Mouse (Mus musculus): ENCODE results near the gene Cflar. TPM values are rescaled to one million over a fixed set of nuclear protein-coding genes. Genes with fewer than 3 reads are reported as not detected.

Gene Cflar
- total RNA-seq, 4 experiments from 2014 or later, result 31.3 to 39.7 (median 38.9) TPM

DNA sequence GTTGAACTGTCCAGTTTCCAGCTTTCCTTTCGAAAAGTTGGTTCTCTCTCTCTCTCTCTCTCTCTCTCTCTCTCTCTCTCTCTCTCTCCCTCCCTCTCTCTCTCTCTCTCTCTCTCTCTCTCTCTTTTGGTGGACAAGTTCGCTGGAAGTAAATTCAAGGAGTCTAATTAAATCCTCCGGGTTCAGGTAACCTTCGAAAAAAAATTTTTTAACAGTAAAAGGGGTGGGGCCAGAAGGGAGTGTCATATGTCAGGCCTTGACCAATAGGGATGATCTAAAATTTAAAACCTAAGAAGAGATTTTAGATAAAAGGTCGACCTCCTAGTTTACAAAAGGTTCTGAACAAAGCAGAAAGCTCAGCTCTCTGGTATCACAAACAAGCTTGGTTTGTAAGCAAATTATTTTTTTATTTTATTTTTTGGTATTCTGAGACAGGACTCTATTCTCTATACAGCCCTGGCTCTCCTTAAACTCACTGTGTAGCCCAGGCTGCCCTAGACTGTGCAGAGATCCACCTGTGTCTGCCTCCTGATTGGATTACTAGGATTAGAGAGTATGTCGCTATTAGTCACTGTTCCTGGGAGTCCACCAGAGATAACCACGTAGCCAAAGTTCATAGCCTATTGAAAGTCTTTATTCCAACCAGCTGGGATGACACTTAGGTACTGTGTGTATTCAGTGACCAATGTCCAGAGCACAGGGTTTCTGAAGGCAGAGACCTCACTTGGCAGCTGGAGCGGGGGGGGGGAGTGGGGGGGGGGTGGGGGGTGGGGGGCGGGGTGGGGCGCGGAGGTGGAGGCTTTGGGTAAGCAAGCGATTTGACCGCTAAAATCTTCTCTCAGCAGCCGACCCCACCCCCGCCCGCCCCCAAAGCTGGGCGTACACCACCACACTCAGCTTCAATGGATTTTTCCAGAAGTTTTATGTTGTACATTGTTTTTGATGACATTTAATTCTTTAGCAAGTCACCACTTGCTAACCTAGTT is 1.1 kb downstream of the Cflar start:
- no peak for DNase-seq (ENCODE audit: low spot score in 2 of 2)

GRCm38 (mm10) chr1:58713081-58713892 is 2.0 kb downstream of the Cflar start:
- DNase-seq (ENCODE audit: low spot score in 2 of 2), result peak; percentile 47 to 54

GRCm38 (mm10) chr1:58713893-58714231 is 2.6 kb downstream of the Cflar start:
- DNase-seq (ENCODE audit: low spot score in 2 of 2), result peak; percentile 56 to 60

DNA sequence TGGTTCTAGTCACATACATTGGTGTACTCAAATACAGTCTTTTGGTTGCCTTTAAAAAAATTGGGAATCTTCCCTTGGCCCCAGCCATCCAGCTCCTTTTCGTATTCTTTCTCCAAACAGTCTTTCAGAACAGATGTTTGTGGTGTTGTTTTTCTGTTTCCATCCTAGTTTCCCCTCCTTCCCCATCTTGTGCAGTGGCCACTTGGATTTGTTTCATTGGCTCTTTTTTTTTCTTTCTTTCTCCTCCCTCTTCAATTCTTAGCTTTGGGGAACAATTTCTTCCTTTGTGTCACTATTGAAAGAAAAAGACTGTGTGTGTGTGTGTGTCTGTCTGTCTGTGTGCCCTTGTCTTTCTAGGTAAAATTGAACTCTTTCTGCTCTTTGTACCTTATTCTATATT is 3.1 kb downstream of the Cflar start:
- no peak for DNase-seq (ENCODE audit: low spot score in 2 of 2)

- DNase-seq (ENCODE audit: low spot score in 2 of 2), result no peak
These were observed 4.2 kb downstream of the Cflar start for GRCm38 (mm10) chr1:58715536-58715935.

DNA sequence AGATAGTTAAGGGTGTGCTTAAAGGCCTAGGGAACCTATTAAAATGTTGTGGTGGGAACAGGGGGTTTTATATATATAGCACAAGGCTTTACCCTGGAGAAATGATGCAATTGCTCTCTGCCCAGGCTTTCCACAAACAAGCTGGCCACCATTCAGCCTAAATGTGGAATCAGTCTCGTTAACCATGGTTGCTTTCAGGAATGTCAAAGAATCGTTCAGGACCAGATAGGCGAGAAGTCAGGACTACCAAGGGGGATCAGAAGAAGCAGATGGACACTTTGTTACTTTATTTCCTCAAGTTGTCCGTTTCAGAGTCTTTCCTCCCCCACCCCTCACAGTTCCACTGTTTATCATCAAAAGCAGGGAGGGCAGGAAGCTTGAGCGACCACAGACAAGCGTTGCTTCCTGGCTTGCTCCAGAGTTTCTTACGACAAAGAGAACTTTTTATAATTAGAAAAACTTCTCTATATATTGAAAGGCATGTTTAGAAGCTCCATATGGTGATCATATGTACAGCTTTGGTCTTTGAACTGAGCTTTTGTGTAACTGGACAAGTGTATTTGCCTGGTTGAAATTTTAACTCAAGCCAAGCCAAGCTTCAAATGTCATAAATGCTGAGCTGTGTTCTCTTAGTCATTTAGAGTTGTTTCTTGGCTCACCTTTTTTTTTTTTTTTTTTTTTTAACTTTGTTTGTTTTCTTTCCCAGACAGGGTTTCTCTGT is 5.0 kb downstream of the Cflar start:
- no peak for DNase-seq (ENCODE audit: low spot score in 2 of 2)

GRCm38 (mm10) chr1:58716883-58717220 is 5.5 kb downstream of the Cflar start:
- DNase-seq (ENCODE audit: low spot score in 2 of 2), result no peak

DNA sequence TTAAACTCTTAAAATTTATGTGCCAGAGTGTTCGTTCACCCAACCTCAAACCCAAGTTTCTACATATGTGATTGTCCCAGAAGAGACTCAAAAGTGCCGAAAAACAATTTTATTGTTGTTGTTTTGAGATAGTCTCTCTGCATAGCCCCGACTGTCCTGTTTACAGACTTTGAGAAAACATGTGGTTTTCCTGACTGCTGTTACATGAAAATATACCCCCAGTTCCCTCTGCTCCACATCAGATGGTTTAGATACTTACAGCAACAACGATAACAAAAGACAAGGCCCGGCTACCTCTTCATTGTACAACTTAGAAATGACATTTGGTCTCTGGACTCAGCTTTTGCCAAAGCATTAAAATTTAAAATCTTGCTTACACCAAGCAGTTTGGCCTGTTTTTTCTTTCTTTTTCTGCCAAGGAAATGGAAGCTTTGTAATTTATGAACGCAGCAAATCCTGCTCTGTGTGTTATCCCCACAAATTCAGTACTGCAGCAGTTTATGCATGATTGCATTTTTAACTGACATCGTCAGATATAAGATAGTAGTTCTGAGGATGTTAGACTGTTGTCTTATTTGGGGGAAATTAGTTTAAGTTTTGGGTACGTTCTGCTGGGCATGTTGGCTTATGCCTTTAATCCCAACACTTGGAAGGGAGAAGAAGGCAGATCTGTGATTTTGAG is 6.4 kb downstream of the Cflar start:
- DNase-seq (ENCODE audit: low spot score in 2 of 2), result no peak

- DNase-seq (ENCODE audit: low spot score in 2 of 2), result no peak
These were observed 8.1 kb downstream of the Cflar start for GRCm38 (mm10) chr1:58719356-58719945.

DNA sequence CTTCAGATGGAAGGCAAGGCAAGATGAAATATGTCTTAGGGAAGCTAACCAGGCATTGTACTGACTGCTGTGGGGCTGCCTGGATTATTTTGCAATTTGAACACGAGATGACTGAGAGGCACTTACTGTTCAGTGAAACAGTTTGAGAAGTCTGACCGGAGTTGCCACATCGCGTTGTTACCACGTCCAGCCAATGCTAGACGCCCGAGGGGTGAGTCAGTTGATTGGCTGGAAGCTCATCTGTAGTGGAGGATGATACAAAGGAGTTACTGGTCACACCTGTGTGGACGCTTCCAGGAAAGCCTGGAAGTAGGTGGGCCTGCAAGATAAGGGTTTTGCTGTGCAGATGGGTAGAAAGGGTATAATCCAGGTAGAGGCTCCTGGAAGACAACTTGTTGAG is 8.8 kb downstream of the Cflar start:
- DNase-seq (ENCODE audit: low spot score in 2 of 2), result no peak

DNA sequence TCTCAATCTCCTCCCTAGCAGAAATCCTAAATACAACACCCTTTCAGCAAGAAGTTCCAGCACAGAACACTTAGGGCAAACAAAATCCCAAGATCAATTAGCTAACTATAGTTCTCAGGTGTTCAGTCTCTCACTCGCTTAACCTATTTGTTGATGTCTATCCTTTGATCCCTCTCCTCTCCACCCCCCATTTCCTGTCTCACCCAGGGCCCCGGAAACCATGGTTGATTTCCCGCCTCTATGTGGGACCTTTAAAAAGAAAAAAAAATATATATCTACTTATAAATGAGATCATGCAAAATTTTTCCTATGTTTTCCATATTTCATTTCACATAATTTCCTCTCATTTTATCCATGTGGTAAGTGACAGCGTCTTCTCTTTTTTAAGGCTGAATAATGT is 9.7 kb downstream of the Cflar start:
- no peak for DNase-seq (ENCODE audit: low spot score in 2 of 2)

DNA sequence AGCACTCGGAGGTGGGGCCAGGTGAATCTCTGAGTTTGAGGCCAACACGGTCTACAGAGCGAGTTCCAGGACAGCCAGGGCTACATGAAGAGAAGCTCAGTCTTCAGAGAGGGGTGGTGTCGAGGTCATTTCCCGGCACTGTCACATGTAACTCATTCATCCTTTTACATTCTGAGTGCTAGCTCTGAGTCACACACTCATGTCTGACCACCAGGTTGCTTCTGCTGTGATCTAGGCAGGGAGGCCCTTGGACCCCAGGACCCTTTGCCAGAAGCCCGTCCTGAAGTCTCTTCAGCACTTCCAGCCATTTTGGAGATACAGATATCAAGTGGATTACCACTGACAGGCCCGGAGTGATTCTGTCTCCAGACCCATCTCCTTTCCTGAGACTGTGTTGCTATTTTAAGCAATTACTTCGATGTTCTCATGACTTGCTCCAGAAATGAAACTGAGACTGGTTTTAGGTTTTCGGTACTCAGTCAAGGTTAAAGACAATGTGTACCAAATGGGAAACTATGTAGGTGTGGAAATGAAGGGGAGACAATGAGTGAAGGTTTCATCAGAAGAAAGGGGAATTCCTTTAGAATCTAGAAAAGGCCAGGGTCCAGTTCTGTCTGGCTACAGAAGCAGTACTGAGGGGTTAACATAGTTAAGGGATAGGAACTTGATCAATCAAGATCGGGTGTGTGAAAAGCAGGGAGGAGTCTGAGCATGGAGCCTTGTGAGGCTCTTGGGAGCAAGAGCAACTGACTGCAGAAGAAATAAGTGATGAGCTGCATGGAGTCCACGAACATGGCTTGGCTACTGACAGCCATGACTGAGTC is 11.0 kb downstream of the Cflar start:
- DNase-seq (ENCODE audit: low spot score in 2 of 2), result no peak

DNA sequence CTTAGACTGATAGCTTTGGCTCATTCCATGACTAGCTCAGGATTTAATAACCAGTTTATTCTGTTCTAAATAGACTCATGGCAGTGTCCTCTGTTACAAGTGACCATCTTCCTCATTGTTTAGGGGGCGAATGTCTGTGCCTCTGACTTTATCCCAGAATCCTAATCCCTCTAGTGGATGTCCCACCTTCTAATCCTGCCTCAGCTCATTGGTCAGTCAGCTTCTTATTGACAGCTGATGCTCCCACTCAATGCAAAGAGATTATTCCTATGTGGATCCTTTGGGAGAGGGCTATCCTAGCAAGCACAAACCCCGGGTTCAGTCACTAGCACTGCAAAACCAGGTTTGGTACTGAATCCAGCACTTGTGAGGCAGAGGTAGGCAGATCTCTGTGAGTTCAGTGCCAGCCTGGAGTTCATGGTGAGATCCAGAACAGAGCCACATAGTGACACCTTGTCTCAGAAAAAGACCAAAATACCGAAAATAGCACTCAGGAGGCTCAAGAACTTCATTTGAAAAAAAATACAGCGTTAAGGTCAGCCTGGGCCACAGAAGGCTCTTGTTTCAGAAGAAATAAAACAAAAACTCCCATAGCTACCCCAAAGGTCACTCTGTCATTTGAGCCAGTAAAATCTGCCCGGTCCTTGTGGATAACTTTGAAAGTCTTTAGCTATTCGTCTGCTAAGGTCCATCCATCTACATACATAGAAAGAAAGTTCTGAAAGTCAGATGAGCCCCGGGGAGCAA is 11.9 kb downstream of the Cflar start:
- DNase-seq (ENCODE audit: low spot score in 2 of 2), result no peak

- DNase-seq (ENCODE audit: low spot score in 2 of 2), result no peak
These were observed 12.6 kb downstream of the Cflar start for GRCm38 (mm10) chr1:58723809-58724405.

- DNase-seq (ENCODE audit: low spot score in 2 of 2), result no peak
These were observed 13.2 kb downstream of the Cflar start for GRCm38 (mm10) chr1:58724533-58724932.

DNA sequence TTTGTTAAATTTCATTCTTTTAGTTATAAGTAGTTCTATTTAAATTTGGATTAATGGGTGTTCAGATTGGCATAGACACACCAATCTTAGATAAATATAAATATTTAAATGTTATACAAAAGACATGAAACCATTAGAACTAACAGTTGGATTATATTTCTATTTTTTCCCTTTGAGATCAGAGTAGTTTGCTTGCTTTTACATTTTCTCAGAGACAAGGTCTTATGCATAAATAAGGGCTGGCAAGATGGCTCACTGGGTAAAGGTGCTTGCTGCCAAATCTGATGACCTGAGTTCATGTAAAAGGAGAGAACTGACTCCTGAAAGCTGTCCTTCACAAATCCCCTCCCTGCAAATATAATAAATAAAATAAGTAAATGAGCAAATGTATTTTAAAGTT is 13.8 kb downstream of the Cflar start:
- no peak for DNase-seq (ENCODE audit: low spot score in 2 of 2)

GRCm38 (mm10) chr1:58725767-58726166 is 14.5 kb downstream of the Cflar start:
- no peak for DNase-seq (ENCODE audit: low spot score in 2 of 2)

- DNase-seq (ENCODE audit: low spot score in 2 of 2), result no peak
These were observed 15.9 kb downstream of the Cflar start for GRCm38 (mm10) chr1:58727019-58727746.

All from gastrocnemius, adult 8-10 months (tissue).